Mouse (Mus musculus) midbrain, postnatal 0 days (tissue): Measurements from ENCODE around the gene Tmem51. TPM values are rescaled to one million over a fixed set of nuclear protein-coding genes. Genes with fewer than 3 reads are reported as not detected.

Experiments
- ATAC-seq: fragments of 200-750 bp; cut with Nextera tagmentation; 2 replicates; pipeline ENCODE4 v1.8.0; 2017; ENCODE audit warnings: moderate number of reproducible peaks, mild to moderate bottlenecking, moderate TSS enrichment, moderate library complexity; ENCODE audit not compliant: low FRiP score
- DNase-seq: peaks from one replicate; pipeline ENCODE4 v3.0.0-alpha.2; 2015; ENCODE audit warnings: low spot score
- H3K27ac ChIP-seq: fragments of 300-500 bp; sonication (generic); 2 replicates; pipeline ENCODE4 v1.5.1; 2014; ENCODE audit warnings: low read depth, mild to moderate bottlenecking, low read length, mixed read lengths
- H3K27me3 ChIP-seq: fragments of 300-500 bp; sonication (generic); 2 replicates; pipeline ENCODE4 v1.6.1; 2014; ENCODE audit warnings: low read length, control low read depth, mixed read lengths; ENCODE audit not compliant: insufficient read depth
- H3K36me3 ChIP-seq: fragments of 300-500 bp; sonication (generic); 2 replicates; pipeline ENCODE4 v1.6.1; 2014; ENCODE audit warnings: low read length, control low read depth, mixed read lengths; ENCODE audit not compliant: insufficient read depth
- H3K4me1 ChIP-seq: fragments of 300-500 bp; sonication (generic); 2 replicates; pipeline ENCODE4 v1.6.1; 2014; ENCODE audit warnings: mild to moderate bottlenecking, control low read depth, antibody characterized with exemption, low read length, mixed read lengths; ENCODE audit not compliant: insufficient read depth
- H3K4me2 ChIP-seq: fragments of 300-500 bp; sonication (generic); 2 replicates; pipeline ENCODE4 v1.6.1; 2014; ENCODE audit warnings: low read depth, mild to moderate bottlenecking, low read length, mixed read lengths; ENCODE audit not compliant: poor library complexity, severe bottlenecking
- H3K4me3 ChIP-seq: fragments of 300-500 bp; sonication (generic); 2 replicates; pipeline ENCODE4 v1.5.1; 2014; ENCODE audit warnings: low read depth, mild to moderate bottlenecking, low read length, moderate library complexity
- H3K9ac ChIP-seq: fragments of 300-500 bp; sonication (generic); replicated peaks from 2 replicates; pipeline ENCODE4 v1.6.1; 2014; ENCODE audit warnings: mild to moderate bottlenecking, low read length, moderate library complexity, mixed read lengths; ENCODE audit not compliant: poor library complexity, severe bottlenecking
- H3K9me3 ChIP-seq: fragments of 300-500 bp; sonication (generic); 2 replicates; pipeline ENCODE4 v1.6.1; 2016; ENCODE audit warnings: low read length, control low read depth
- CTCF ChIP-seq: IDR thresholded peaks from 2 replicates; pipeline ENCODE4 v1.5.1; 2016; ENCODE audit warnings: antibody characterized with exemption, mild to moderate bottlenecking
- WGBS: fragments of 180-500 bp; shearing (Covaris S2); extraction: QIAGEN DNeasy Blood & Tissue Kit; methylation state at CpG from one replicate; pipeline ENCODE4 v1.1.7; 2014; 5-methylcytosine and 5-hydroxymethylcytosine counted together
- polyA plus RNA-seq: library from polyadenylated mRNA; unstranded; fragments of >200 nt; fragmentation: Nextera tagmentation; extraction: Ambion mirVana; gene quantifications from 2 replicates; pipeline ENCODE4 v1.2.1, GENCODE M21; 2015
- total RNA-seq: library from RNA; depleted of rRNA; stranded (reverse); fragments of >200 nt; gene quantifications from 2 replicates; pipeline ENCODE4 v1.2.3, GENCODE M21; 2014

Gene Tmem51
- total and polyA plus RNA-seq, 2 experiments from 2014 or later: 5.9 to 7.9 TPM

DNA sequence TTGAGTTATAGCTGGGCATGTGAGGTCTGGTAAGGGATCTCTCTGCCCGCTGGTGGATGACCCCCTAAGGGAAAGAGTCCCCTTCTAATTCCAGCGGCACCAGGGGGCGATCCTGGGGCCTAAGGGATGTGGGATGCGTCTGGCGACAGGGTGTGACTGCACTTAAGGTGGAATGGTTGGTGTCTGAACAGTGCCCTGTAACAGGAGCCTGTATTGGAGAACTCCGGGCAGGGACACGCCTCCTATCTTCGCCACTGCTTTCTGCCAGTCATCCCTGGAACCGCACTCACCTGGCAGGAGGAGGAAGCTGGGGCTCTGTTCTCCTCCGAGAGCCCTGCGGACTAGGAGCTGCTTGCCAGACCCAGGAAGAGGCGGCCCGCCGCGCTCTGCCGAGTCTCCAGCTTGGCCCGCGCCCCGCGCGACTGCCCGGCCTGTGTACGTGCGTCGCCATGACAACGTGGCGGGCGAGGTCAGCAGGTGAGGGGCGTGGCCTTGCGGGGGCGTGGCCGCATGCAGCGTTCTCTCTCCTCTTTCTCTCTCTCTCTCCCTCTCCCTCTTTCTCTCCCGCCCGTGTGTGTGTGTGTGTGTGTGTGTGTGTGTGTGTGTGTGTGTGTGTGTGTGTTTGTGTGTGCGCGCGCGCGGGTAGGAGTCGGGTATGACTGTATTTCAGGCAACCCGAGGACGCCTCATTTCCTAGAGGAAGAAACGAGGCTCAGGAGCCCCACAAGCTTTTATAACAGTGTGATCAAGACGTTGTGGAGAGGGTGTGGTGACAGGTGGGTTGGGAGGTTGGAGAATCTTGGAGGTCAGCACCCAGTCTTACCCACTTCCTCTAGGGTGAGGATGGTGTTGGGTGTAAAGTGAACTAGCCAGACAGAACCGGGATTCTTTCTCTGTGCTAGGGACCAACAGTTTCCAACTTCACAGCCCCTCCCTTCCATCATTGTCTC, 69.2 kb downstream of the Tmem51 start, which contains the start of gene Fhad1:
Fhad1 (minus strand) TSS at position 424 of the 950 bp plus-strand sequence.
- peak; percentile 72 for DNase-seq
- under 1% methylated on average over 44 of the region's 46 CpGs for WGBS
- H3K4me2 ChIP-seq: peak within 1 kb of the TSS; percentile 74

DNA sequence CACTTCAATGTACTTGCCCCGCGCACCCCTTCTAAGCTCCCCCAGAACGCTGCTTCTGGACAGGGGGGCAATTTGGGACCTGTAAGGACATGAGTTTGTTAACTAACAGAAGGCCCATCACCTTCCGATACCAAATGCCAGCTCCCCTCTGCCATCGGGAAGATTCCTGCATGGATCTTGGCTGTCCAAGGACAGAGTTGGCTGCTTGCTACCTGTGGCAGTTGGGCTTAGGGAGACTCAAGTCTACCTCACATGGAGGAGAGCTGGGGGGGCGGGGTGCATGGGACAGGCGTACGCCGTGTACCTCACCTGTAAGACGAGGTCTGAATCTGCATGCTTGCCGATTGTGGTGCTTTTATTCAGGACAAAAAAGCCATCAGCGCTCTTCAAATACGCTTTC, 72.9 kb downstream of the Tmem51 start:
- Histone ChIP-seq H3K27me3 (no peaks in the 10 kb centered on the region), H3K9ac (no peak overlapping the region), H3K9me3 (no peaks in the 10 kb centered on the region), H3K4me1 (no peaks in the 10 kb centered on the region), H3K4me3 (no peak overlapping the region), H3K27ac (no peak overlapping the region), H3K36me3 (no peaks in the 10 kb centered on the region), H3K4me2 (no peak overlapping the region)
- WGBS: 90% methylated on average over 13 of the region's 13 CpGs
- no peak for ATAC-seq
- TF ChIP-seq CTCF: no peak
- no peak for DNase-seq

More for the DNA sequence above, 69.2 kb downstream of the Tmem51 start, which contains the start of gene Fhad1:
- ATAC-seq: peak; percentile 77
- Histone ChIP-seq H3K4me3 (peak within 1 kb of the TSS; percentile 42), H3K36me3 (no peaks in the 10 kb centered on the region), H3K27me3 (no peaks in the 10 kb centered on the region), H3K27ac (peak within 1 kb of the TSS; percentile 65), H3K9me3 (no peaks in the 10 kb centered on the region), H3K4me1 (no peaks in the 10 kb centered on the region), H3K9ac (peak within 1 kb of the TSS; percentile 51)
- TF ChIP-seq CTCF: peak; percentile 45

DNA sequence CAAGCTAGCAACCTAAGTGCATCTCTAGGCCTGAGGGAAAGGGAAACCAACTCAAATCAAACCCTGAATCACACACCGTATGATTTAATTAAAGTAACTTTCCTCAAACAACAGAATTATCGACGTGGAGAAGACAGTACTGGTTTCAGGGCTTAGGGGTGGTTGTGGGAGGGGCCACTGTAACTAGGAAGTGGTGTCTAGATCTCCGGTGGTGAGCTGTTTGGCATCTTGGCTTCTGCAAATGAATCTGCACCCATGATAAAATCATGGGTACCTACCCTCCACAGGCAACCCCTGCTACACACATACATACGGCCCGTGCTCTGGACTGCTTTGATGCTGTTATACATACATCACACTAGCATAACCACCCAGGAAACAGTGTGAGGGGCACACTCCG, 73.7 kb downstream of the Tmem51 start:
- ATAC-seq (no peak), DNase-seq (no peak)
- no peak for TF ChIP-seq CTCF
- H3K4me1 ChIP-seq: no peaks in the 10 kb centered on the region
- no peaks in the 10 kb centered on the region for H3K9me3 ChIP-seq
- WGBS: 68% methylated on average over 7 of the region's 7 CpGs
- no peak overlapping the region for H3K4me3 ChIP-seq
- H3K27ac ChIP-seq: no peak overlapping the region
- H3K4me2 ChIP-seq: no peak overlapping the region
- H3K36me3 ChIP-seq: no peaks in the 10 kb centered on the region
- no peak overlapping the region for H3K9ac ChIP-seq
- no peaks in the 10 kb centered on the region for H3K27me3 ChIP-seq

DNA sequence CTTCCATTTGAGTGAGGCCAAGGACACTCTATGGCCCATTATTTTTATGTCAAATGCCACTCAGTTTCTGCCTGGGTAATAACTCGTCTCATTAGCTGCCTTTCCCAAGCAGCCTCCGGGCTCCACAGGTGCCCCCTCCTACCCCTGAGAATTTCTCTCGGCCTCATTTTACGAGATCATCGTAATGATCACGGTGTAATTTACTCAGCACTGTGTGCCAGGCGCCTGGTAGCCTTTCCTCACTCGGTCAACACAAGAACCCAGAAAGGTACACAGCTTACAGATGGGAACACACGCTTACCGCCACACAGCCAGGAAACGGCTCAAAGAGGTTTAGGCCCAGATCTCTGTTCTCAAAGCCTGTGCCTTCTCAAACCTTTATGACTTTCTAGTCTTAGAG, 75.9 kb downstream of the Tmem51 start:
- H3K27me3 ChIP-seq: no peaks in the 10 kb centered on the region
- DNase-seq (no peak), ATAC-seq (no peak)
- no peak overlapping the region for H3K27ac ChIP-seq
- WGBS: 82% methylated on average over 11 of the region's 11 CpGs
- no peaks in the 10 kb centered on the region for H3K4me1 ChIP-seq
- no peak overlapping the region for H3K9ac ChIP-seq
- no peak overlapping the region for H3K4me2 ChIP-seq
- no peaks in the 10 kb centered on the region for H3K9me3 ChIP-seq
- TF ChIP-seq CTCF: no peak
- no peaks in the 10 kb centered on the region for H3K36me3 ChIP-seq
- H3K4me3 ChIP-seq: no peak overlapping the region

DNA sequence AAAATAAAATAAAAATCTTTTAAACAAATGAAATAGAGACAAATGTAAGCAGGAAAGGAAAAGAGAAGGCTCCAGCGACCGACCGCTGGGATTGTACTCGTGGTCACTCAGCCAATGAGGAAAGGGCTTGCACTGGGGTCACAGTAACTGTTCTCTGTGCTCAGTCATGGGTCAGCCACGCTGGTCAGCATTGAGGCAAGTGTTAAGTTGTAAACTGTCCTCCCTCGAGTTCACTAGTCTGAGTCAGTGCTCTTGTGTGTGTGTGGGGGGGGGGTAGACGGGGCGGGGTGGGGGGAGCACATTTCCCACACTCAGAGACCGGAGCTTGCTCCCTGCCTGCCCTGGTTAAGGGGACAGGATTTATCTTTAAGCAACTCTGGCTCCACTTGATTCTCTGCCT, 83.5 kb downstream of the Tmem51 start:
- DNase-seq: no peak
- Histone ChIP-seq H3K4me2 (no peak overlapping the region), H3K4me3 (no peak overlapping the region), H3K27me3 (no peaks in the 10 kb centered on the region), H3K9me3 (no peaks in the 10 kb centered on the region), H3K36me3 (no peaks in the 10 kb centered on the region), H3K27ac (no peak overlapping the region), H3K4me1 (no peaks in the 10 kb centered on the region), H3K9ac (no peak overlapping the region)
- 62% methylated on average over 9 of the region's 9 CpGs for WGBS
- no peak for TF ChIP-seq CTCF
- ATAC-seq: no peak

DNA sequence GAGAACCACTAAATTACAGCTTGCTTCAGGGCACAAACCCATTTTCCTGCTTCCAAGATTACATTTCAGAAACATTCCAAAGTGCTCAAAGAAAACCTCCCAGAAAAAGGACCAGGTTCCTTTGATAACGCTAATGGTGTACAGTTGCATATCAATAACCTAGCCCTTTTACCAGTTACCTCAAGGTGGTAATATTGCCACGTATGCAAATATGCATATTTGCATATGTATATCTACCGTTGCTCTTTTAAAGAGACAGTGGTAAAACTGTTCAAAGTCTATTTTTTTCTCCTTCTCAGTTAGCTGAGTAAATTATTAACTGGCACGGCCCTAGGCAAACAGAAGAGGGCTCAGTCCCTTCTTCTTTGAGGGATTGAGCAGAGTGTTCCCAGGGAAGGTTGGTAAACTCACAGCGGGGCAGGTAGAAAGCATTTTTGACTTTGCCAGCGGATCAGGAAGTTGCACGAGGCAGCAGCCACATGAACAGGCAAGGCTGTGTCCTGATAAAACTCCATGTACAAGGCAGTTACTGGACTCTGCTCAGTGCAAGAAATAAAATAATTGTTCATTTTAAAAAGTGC, 84.5 kb downstream of the Tmem51 start:
- Histone ChIP-seq H3K27me3 (no peaks in the 10 kb centered on the region), H3K4me3 (no peak overlapping the region), H3K9me3 (no peaks in the 10 kb centered on the region), H3K36me3 (no peaks in the 10 kb centered on the region), H3K27ac (no peak overlapping the region), H3K4me2 (no peak overlapping the region), H3K4me1 (no peaks in the 10 kb centered on the region), H3K9ac (no peak overlapping the region)
- DNase-seq (no peak), ATAC-seq (no peak)
- TF ChIP-seq CTCF: no peak
- 49% methylated on average over 7 of the region's 7 CpGs for WGBS
